Mouse (Mus musculus): ENCODE results near the gene Slc4a8. TPM values are rescaled to one million over a fixed set of nuclear protein-coding genes. Genes with fewer than 3 reads are reported as not detected.

Slc4a8 gene
- 0.14 and 1.1 TPM in 2 replicates for total RNA-seq (2023)

GRCm38 (mm10) chr15:100761419-100762185, at the start of gene Slc4a8:
Gene Slc4a8, plus strand, starts transcription at chr15:100761747.

DNA sequence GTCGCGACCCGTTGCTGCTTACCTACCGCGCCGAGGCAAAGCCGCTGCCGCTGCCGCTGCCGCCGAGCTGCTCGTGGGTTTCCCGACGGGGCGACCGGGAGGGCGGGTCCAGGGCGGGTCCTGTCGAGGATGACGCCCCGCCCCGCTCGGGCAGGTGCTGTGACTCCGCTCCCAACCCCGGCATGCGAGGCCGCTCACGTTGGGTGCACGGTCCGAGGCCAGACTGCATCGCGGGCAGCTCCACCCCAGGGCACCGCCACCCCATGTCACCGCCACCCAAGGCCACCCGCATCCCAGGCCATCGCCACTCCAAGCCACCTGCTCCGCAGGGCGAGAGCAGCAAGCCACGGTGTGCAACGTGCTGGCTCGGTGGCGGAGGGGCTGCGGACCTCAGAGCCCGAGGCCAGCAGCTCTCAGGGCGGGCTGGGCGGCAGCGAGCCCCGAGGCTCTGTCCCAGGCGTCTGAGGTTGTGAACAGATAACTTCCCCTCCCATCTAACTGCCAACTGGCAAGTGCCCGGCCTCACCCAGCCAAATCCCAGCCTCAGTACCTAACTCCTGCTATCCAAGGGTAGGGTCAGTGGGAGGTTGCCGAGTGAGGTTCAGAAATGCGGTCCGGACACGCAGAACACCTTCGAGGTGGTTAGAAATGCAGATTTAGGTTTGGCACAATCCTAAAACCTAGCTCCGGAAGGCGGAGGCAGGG, 32.1 kb upstream of the Slc4a8 start, which contains the start of gene Galnt6:
Gene Galnt6, minus strand, starts transcription at position 96 of the 705 bp plus-strand sequence.

DNA sequence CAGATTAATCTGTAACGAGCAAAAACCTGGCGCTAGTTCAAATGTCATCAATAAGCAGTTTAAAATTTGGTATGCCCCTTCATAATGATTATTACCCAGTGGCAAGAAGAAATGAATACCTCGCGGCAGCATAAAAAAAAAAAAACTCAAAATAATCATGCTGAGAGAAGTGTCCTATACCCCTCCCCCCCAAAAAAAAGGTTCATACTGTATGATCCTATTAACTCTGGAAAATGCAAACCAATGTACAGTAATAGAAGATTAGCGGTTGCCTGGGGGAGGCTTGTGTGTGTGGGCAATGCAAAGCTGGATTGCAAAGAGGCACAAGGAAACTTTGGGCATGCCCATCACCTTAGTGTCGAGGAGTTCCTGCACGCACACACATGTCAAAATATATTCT, 108.0 kb downstream of the Slc4a8 start, which contains the start of gene Scn8a:
Gene Scn8a, plus strand, starts transcription at position 301 of the 400 bp plus-strand sequence.

Other genes starting within 250 kb of the Slc4a8 start
- 1.4 and 2.0 TPM in 2 replicates for gene Tfcp2, start 209.7 kb upstream of the Slc4a8 start, total RNA-seq (2023)
- gene Pou6f1, start 161.8 kb upstream of the Slc4a8 start, total RNA-seq (2023), result 0.76 and 1.1 TPM in 2 replicates
- 477 and 549 TPM in 2 replicates for gene Dazap2, start 146.4 kb upstream of the Slc4a8 start, total RNA-seq (2023)
- gene Smagp, start 124.8 kb upstream of the Slc4a8 start, total RNA-seq (2023), result 1.5 TPM in 2 replicates
- gene Bin2, start 92.2 kb upstream of the Slc4a8 start, total RNA-seq (2023), result 217 and 248 TPM in 2 replicates
- not detected in 2 replicates for gene Cela1, start 73.8 kb upstream of the Slc4a8 start, total RNA-seq (2023)
- gene Galnt6, start 32.4 kb upstream of the Slc4a8 start, total RNA-seq (2023), result 8.6 and 15.0 TPM in 2 replicates
- not detected in 2 replicates for gene Scn8a, start 108.1 kb downstream of the Slc4a8 start, total RNA-seq (2023)